Mouse (Mus musculus) midbrain, embryonic 16.5 days (tissue): ENCODE data around the gene Lrch3. TPM values are rescaled to one million over a fixed set of nuclear protein-coding genes. Genes with fewer than 3 reads are reported as not detected.

Experiments
- polyA plus RNA-seq: library from polyadenylated mRNA; unstranded; fragments of >200 nt; fragmentation: Nextera tagmentation; extraction: Ambion mirVana; gene quantifications from 2 replicates; pipeline ENCODE4 v1.2.1, GENCODE M21; 2015

The Lrch3 gene
- polyA plus RNA-seq, 1 experiment from 2014 or later = 39.5 TPM

Other genes with a start within 250 kb of the Lrch3 start
- gene Muc4, start 178.2 kb upstream of the Lrch3 start, polyA plus RNA-seq = not detected in 2 replicates
- not detected in 2 replicates for gene Muc20, start 116.7 kb upstream of the Lrch3 start, polyA plus RNA-seq
- gene Smbd1, start 103.6 kb upstream of the Lrch3 start, polyA plus RNA-seq = not detected in 2 replicates
- gene Fyttd1, start 36.6 kb upstream of the Lrch3 start, polyA plus RNA-seq = 119 and 125 TPM in 2 replicates
- 39.8 and 41.3 TPM in 2 replicates for gene Rubcn, start 36.3 kb upstream of the Lrch3 start, polyA plus RNA-seq
- 7.6 and 7.8 TPM in 2 replicates for gene Iqcg, start 142.1 kb downstream of the Lrch3 start, polyA plus RNA-seq
- gene Rpl35a, start 142.4 kb downstream of the Lrch3 start, polyA plus RNA-seq = 387 and 410 TPM in 2 replicates
- gene Lmln, start 148.4 kb downstream of the Lrch3 start, polyA plus RNA-seq = 3.1 and 4.3 TPM in 2 replicates